Mouse (Mus musculus): ENCODE data around the gene Itgal. TPM values are rescaled to one million over a fixed set of nuclear protein-coding genes. Genes with fewer than 3 reads are reported as not detected.
"Not testable (repeated sequence)": the region's sequence is repeated elsewhere in the genome, so short reads cannot be mapped to it uniquely, and the experiment has no call there.

Itgal gene
- polyA plus RNA-seq, 1 experiment: 0.81 TPM

GRCm38 (mm10) chr7:127341356-127341755, 45.3 kb downstream of the Itgal start:
- no peaks in the 10 kb centered on the region for H3K27me3 ChIP-seq (ENCODE audit: control insufficient read depth, insufficient read depth, low read length, poor library complexity, severe bottlenecking)
- H3K9ac ChIP-seq (ENCODE audit: low read depth, poor library complexity, severe bottlenecking): no peak overlapping the region
- H3K27ac ChIP-seq (ENCODE audit: insufficient read depth, low read length): no peak overlapping the region
- H3K4me1 ChIP-seq (ENCODE audit: control insufficient read depth, insufficient read depth, low read length): no peaks in the 10 kb centered on the region
- no peak for TF ChIP-seq EP300 (IDR thresholded peaks at IDR 0.05; ENCODE audit: insufficient read depth, low read depth, low read length)
- no peaks in the 10 kb centered on the region for H3K36me3 ChIP-seq (ENCODE audit: control insufficient read depth, insufficient read depth, low read length, poor library complexity, severe bottlenecking)
- H3K4me3 ChIP-seq (ENCODE audit: low read depth, low read length): no peak overlapping the region
- no peaks in the 10 kb centered on the region for H3K9me3 ChIP-seq (replicated peaks; ENCODE audit: control insufficient read depth, insufficient read depth, low read length, poor library complexity, severe bottlenecking)

GRCm38 (mm10) chr7:127341861-127342260, 45.8 kb downstream of the Itgal start:
- not testable (repeated sequence) for H3K4me1 ChIP-seq (ENCODE audit: control insufficient read depth, insufficient read depth, low read length); H3K9ac ChIP-seq (ENCODE audit: low read depth, poor library complexity, severe bottlenecking); H3K27ac ChIP-seq (ENCODE audit: insufficient read depth, low read length); H3K36me3 ChIP-seq (ENCODE audit: control insufficient read depth, insufficient read depth, low read length, poor library complexity, severe bottlenecking); H3K9me3 ChIP-seq (replicated peaks; ENCODE audit: control insufficient read depth, insufficient read depth, low read length, poor library complexity, severe bottlenecking); H3K4me3 ChIP-seq (ENCODE audit: low read depth, low read length); H3K27me3 ChIP-seq (ENCODE audit: control insufficient read depth, insufficient read depth, low read length, poor library complexity, severe bottlenecking)

- no peaks in the 10 kb centered on the region for H3K9me3 ChIP-seq (replicated peaks; ENCODE audit: control insufficient read depth, insufficient read depth, low read length, poor library complexity, severe bottlenecking)
- H3K4me3 ChIP-seq (ENCODE audit: low read depth, low read length): no peak overlapping the region
- H3K9ac ChIP-seq (ENCODE audit: low read depth, poor library complexity, severe bottlenecking): no peak overlapping the region
- TF ChIP-seq EP300 (IDR thresholded peaks at IDR 0.05; ENCODE audit: insufficient read depth, low read depth, low read length) (no peak), POLR2A (IDR thresholded peaks at IDR 0.05; ENCODE audit: insufficient read depth, low read length) (no peak), CTCF (IDR thresholded peaks at IDR 0.05; ENCODE audit: low read depth, low read length) (no peak)
- H3K4me1 ChIP-seq (ENCODE audit: control insufficient read depth, insufficient read depth, low read length): no peaks in the 10 kb centered on the region
- no peaks in the 10 kb centered on the region for H3K36me3 ChIP-seq (ENCODE audit: control insufficient read depth, insufficient read depth, low read length, poor library complexity, severe bottlenecking)
- no peak overlapping the region for H3K27ac ChIP-seq (ENCODE audit: insufficient read depth, low read length)
- no peaks in the 10 kb centered on the region for H3K27me3 ChIP-seq (ENCODE audit: control insufficient read depth, insufficient read depth, low read length, poor library complexity, severe bottlenecking)
Measured at GRCm38 (mm10) chr7:127342332-127342731, 46.3 kb downstream of the Itgal start.

DNA sequence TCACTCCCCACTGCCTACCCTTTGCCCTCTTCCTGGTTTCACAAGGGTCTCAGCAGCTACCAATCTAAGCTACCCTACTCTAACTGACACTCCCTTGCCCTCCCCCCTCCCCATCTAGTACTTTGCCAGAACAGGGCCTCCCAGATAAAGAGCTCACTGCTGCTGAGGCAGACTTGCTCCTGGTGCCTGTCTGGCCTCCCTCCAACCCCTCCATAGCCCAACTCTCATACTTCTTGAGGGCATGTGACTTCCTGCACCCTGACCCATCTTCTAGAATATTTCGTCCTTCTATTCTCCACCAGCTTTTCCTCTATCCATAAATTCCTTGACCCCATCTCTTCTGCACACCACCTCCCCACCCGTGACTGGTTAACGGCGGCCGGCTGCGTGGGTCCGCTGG, 46.8 kb downstream of the Itgal start:
- no peak overlapping the region for H3K9ac ChIP-seq (ENCODE audit: low read depth, poor library complexity, severe bottlenecking)
- no peaks in the 10 kb centered on the region for H3K27me3 ChIP-seq (ENCODE audit: control insufficient read depth, insufficient read depth, low read length, poor library complexity, severe bottlenecking)
- no peak overlapping the region for H3K27ac ChIP-seq (ENCODE audit: insufficient read depth, low read length)
- peak overlapping the region; percentile 30 for H3K4me3 ChIP-seq (ENCODE audit: low read depth, low read length)
- H3K4me1 ChIP-seq (ENCODE audit: control insufficient read depth, insufficient read depth, low read length): no peaks in the 10 kb centered on the region
- H3K36me3 ChIP-seq (ENCODE audit: control insufficient read depth, insufficient read depth, low read length, poor library complexity, severe bottlenecking): no peaks in the 10 kb centered on the region
- H3K9me3 ChIP-seq (replicated peaks; ENCODE audit: control insufficient read depth, insufficient read depth, low read length, poor library complexity, severe bottlenecking): no peaks in the 10 kb centered on the region
- no peak for TF ChIP-seq CTCF (IDR thresholded peaks at IDR 0.05; ENCODE audit: low read depth, low read length)
- no peak for TF ChIP-seq EP300 (IDR thresholded peaks at IDR 0.05; ENCODE audit: insufficient read depth, low read depth, low read length)
- TF ChIP-seq POLR2A (IDR thresholded peaks at IDR 0.05; ENCODE audit: insufficient read depth, low read length): no peak

GRCm38 (mm10) chr7:127343351-127344019, 47.4 kb downstream of the Itgal start:
- no peaks in the 10 kb centered on the region for H3K9me3 ChIP-seq (replicated peaks; ENCODE audit: control insufficient read depth, insufficient read depth, low read length, poor library complexity, severe bottlenecking)
- H3K27me3 ChIP-seq (ENCODE audit: control insufficient read depth, insufficient read depth, low read length, poor library complexity, severe bottlenecking): no peaks in the 10 kb centered on the region
- no peak for TF ChIP-seq CTCF (IDR thresholded peaks at IDR 0.05; ENCODE audit: low read depth, low read length)
- no peak overlapping the region for H3K9ac ChIP-seq (ENCODE audit: low read depth, poor library complexity, severe bottlenecking)
- H3K4me1 ChIP-seq (ENCODE audit: control insufficient read depth, insufficient read depth, low read length): no peaks in the 10 kb centered on the region
- H3K4me3 ChIP-seq (ENCODE audit: low read depth, low read length): peak overlapping the region; percentile 30
- no peak overlapping the region for H3K27ac ChIP-seq (ENCODE audit: insufficient read depth, low read length)
- H3K36me3 ChIP-seq (ENCODE audit: control insufficient read depth, insufficient read depth, low read length, poor library complexity, severe bottlenecking): no peaks in the 10 kb centered on the region

DNA sequence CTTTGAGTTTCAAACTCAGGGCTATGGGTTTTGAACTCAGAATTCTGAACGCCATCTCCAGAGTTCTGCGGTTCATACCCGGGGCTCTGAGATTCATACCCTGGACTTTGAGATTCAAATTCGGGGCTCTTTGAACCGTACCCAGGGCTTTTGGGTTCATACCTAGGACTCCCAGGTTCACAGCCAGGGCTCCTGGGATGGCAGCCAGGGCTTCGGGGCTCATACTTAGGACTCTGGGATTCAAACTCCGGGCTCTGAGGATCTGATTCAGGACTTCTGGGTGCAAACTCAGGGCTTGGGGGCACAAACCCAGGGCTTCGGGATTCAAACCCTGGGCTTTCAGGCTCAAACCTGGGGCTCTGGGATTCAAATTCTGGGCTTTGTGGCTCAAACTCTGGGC, 48.3 kb downstream of the Itgal start:
- TF ChIP-seq EP300 (IDR thresholded peaks at IDR 0.05; ENCODE audit: insufficient read depth, low read depth, low read length): no peak
- TF ChIP-seq POLR2A (IDR thresholded peaks at IDR 0.05; ENCODE audit: insufficient read depth, low read length): no peak
- TF ChIP-seq CTCF (IDR thresholded peaks at IDR 0.05; ENCODE audit: low read depth, low read length): no peak
- Histone ChIP-seq H3K9me3 (replicated peaks; ENCODE audit: control insufficient read depth, insufficient read depth, low read length, poor library complexity, severe bottlenecking) (no peaks in the 10 kb centered on the region), H3K4me1 (ENCODE audit: control insufficient read depth, insufficient read depth, low read length) (no peaks in the 10 kb centered on the region), H3K4me3 (ENCODE audit: low read depth, low read length) (no peak overlapping the region), H3K27me3 (ENCODE audit: control insufficient read depth, insufficient read depth, low read length, poor library complexity, severe bottlenecking) (no peaks in the 10 kb centered on the region), H3K9ac (ENCODE audit: low read depth, poor library complexity, severe bottlenecking) (0 out of 2 replicates have a peak overlapping the region, but pooled peaks have one; percentile 84), H3K27ac (ENCODE audit: insufficient read depth, low read length) (no peak overlapping the region), H3K36me3 (ENCODE audit: control insufficient read depth, insufficient read depth, low read length, poor library complexity, severe bottlenecking) (no peaks in the 10 kb centered on the region)

Measured in ES-Bruce4 (cell line).